Mouse (Mus musculus) heart, postnatal 0 days (tissue): ENCODE results near the gene Dclk3. TPM values are rescaled to one million over a fixed set of nuclear protein-coding genes. Genes with fewer than 3 reads are reported as not detected.

ENCODE experiments used
- ATAC-seq: fragments of 200-750 bp; cut with Nextera tagmentation; 2 replicates; pipeline ENCODE4 v1.8.0; 2017; ENCODE audit warnings: low read depth, moderate number of reproducible peaks, moderate library complexity; ENCODE audit not compliant: insufficient read depth
- DNase-seq: peaks from one replicate; pipeline ENCODE4 v3.0.0-alpha.2; 2016; ENCODE audit warnings: low spot score
- H3K27ac ChIP-seq: fragments of 300-500 bp; sonication (generic); 2 replicates; pipeline ENCODE4 v1.5.1; 2014; ENCODE audit warnings: low read depth, mild to moderate bottlenecking
- H3K27me3 ChIP-seq: fragments of 300-500 bp; sonication (generic); 2 replicates; pipeline ENCODE4 v1.6.1; 2014; ENCODE audit warnings: low read length, mixed read lengths; ENCODE audit not compliant: control insufficient read depth, insufficient read depth
- H3K36me3 ChIP-seq: fragments of 300-500 bp; sonication (generic); replicated peaks from 2 replicates; pipeline ENCODE4 v1.6.1; 2014; ENCODE audit warnings: low read length, mixed read lengths; ENCODE audit not compliant: control insufficient read depth, insufficient read depth
- H3K4me1 ChIP-seq: fragments of 300-500 bp; sonication (generic); 2 replicates; pipeline ENCODE4 v1.6.1; 2014; ENCODE audit warnings: antibody characterized with exemption; ENCODE audit not compliant: control insufficient read depth, insufficient read depth
- H3K4me2 ChIP-seq: fragments of 300-500 bp; sonication (generic); 2 replicates; pipeline ENCODE4 v1.6.1; 2014; ENCODE audit warnings: low read depth, mild to moderate bottlenecking, low read length, moderate library complexity
- H3K4me3 ChIP-seq: fragments of 300-500 bp; sonication (generic); 2 replicates; pipeline ENCODE4 v1.5.1; 2014; ENCODE audit warnings: low read depth, low read length
- H3K9ac ChIP-seq: fragments of 300-500 bp; sonication (generic); replicated peaks from 2 replicates; pipeline ENCODE4 v1.6.1; 2014; ENCODE audit warnings: low read depth, low read length, mixed read lengths
- H3K9me3 ChIP-seq: fragments of 300-500 bp; sonication (generic); replicated peaks from 2 replicates; pipeline ENCODE4 v1.6.1; 2016; ENCODE audit warnings: low read length; ENCODE audit not compliant: control insufficient read depth
- CTCF ChIP-seq: IDR thresholded peaks from 2 replicates; pipeline ENCODE4 v1.5.1; 2016; ENCODE audit warnings: antibody characterized with exemption, control low read depth, low read depth
- EP300 ChIP-seq: IDR thresholded peaks from 2 replicates; pipeline ENCODE4 v1.6.1; 2016; ENCODE audit warnings: antibody characterized with exemption, low read depth
- WGBS: fragments of 180-500 bp; shearing (Covaris S2); extraction: QIAGEN DNeasy Blood & Tissue Kit; methylation state at CpG from one replicate; pipeline ENCODE4 v1.1.7; 2014; 5-methylcytosine and 5-hydroxymethylcytosine counted together
- polyA plus RNA-seq: library from polyadenylated mRNA; unstranded; fragments of >200 nt; fragmentation: Nextera tagmentation; extraction: Ambion mirVana; gene quantifications from 2 replicates; pipeline ENCODE4 v1.2.1, GENCODE M21; 2015
- total RNA-seq: library from RNA; depleted of rRNA; stranded (reverse); fragments of >200 nt; gene quantifications from 2 replicates; pipeline ENCODE4 v1.2.3, GENCODE M21; 2014; ENCODE audit warnings: low replicate concordance

The Dclk3 gene
- total and polyA plus RNA-seq, 2 experiments from 2014 or later = 0.11 TPM; not detected in 1

GRCm38 (mm10) chr9:111461415-111462103, 22.7 kb downstream of the Dclk3 start:
- Histone ChIP-seq H3K4me2 (no peak overlapping the region), H3K9ac (no peak overlapping the region), H3K36me3 (no peaks in the 10 kb centered on the region), H3K27me3 (no peaks in the 10 kb centered on the region), H3K27ac (no peak overlapping the region), H3K4me1 (no peaks in the 10 kb centered on the region), H3K4me3 (no peak overlapping the region), H3K9me3 (no peaks in the 10 kb centered on the region)
- ATAC-seq = no peak
- no peak for DNase-seq
- WGBS = 80% methylated on average over 10 of the region's 10 CpGs
- TF ChIP-seq CTCF (no peak), EP300 (no peak)

GRCm38 (mm10) chr9:111465666-111466065, 26.8 kb downstream of the Dclk3 start:
- DNase-seq = no peak
- no peak for ATAC-seq
- H3K4me1 ChIP-seq = no peaks in the 10 kb centered on the region
- no peak overlapping the region for H3K4me3 ChIP-seq
- no peak overlapping the region for H3K9ac ChIP-seq
- no peak overlapping the region for H3K27ac ChIP-seq
- no peak overlapping the region for H3K4me2 ChIP-seq
- no peaks in the 10 kb centered on the region for H3K9me3 ChIP-seq
- no peaks in the 10 kb centered on the region for H3K27me3 ChIP-seq
- TF ChIP-seq EP300 = no peak
- no peak for TF ChIP-seq CTCF
- H3K36me3 ChIP-seq = no peaks in the 10 kb centered on the region
- WGBS = 80% methylated on average over 6 of the region's 6 CpGs

- Histone ChIP-seq H3K4me3 (no peak overlapping the region), H3K9me3 (no peaks in the 10 kb centered on the region), H3K4me2 (no peak overlapping the region), H3K9ac (no peak overlapping the region), H3K4me1 (no peaks in the 10 kb centered on the region), H3K27ac (no peak overlapping the region), H3K27me3 (no peaks in the 10 kb centered on the region), H3K36me3 (no peaks in the 10 kb centered on the region)
- DNase-seq (no peak), ATAC-seq (no peak)
- no peak for TF ChIP-seq CTCF
- WGBS = 57% methylated on average over 21 of the region's 21 CpGs
These were observed 35.0 kb downstream of the Dclk3 start for GRCm38 (mm10) chr9:111473686-111474457.

GRCm38 (mm10) chr9:111474458-111474745, 35.5 kb downstream of the Dclk3 start:
- no peak for TF ChIP-seq CTCF
- no peak for TF ChIP-seq EP300
- no peaks in the 10 kb centered on the region for H3K9me3 ChIP-seq

GRCm38 (mm10) chr9:111475281-111475680, 36.4 kb downstream of the Dclk3 start:
- no peak overlapping the region for H3K27ac ChIP-seq
- WGBS = 96% methylated on average over 3 of the region's 3 CpGs
- ATAC-seq = no peak

More at GRCm38 (mm10) chr9:111474458-111474745, 35.5 kb downstream of the Dclk3 start:
- no peaks in the 10 kb centered on the region for H3K27me3 ChIP-seq
- no peak overlapping the region for H3K4me2 ChIP-seq
- H3K4me1 ChIP-seq = no peaks in the 10 kb centered on the region
- H3K4me3 ChIP-seq = no peak overlapping the region
- DNase-seq (no peak), ATAC-seq (no peak)
- 68% methylated on average over 3 of the region's 3 CpGs for WGBS
- H3K9ac ChIP-seq = no peak overlapping the region
- no peaks in the 10 kb centered on the region for H3K36me3 ChIP-seq
- H3K27ac ChIP-seq = no peak overlapping the region

More at GRCm38 (mm10) chr9:111475281-111475680, 36.4 kb downstream of the Dclk3 start:
- no peak for TF ChIP-seq EP300
- TF ChIP-seq CTCF = no peak
- Histone ChIP-seq H3K9ac (no peak overlapping the region), H3K9me3 (no peaks in the 10 kb centered on the region), H3K4me3 (no peak overlapping the region), H3K4me2 (no peak overlapping the region), H3K4me1 (no peaks in the 10 kb centered on the region), H3K27me3 (no peaks in the 10 kb centered on the region), H3K36me3 (no peaks in the 10 kb centered on the region)
- DNase-seq = no peak
